Mouse (Mus musculus) heart, postnatal 4 days (tissue): ENCODE results near the gene Akr1a1. TPM values are rescaled to one million over a fixed set of nuclear protein-coding genes. Genes with fewer than 3 reads are reported as not detected.
"Not testable (repeated sequence)": the region's sequence is repeated elsewhere in the genome, so short reads cannot be mapped to it uniquely, and the experiment has no call there.

Experiments
- DNase-seq: peaks from one replicate; pipeline ENCODE4 v3.0.0; 2021
- total RNA-seq, 2 experiments: library from RNA; stranded (reverse); gene quantifications; 2 replicates each; pipeline ENCODE4 v1.2.3; 2021

The Akr1a1 gene
- 100 to 1,000 TPM; 438 to 466 TPM for total RNA-seq

- peak; percentile 92 for DNase-seq
Measured at GRCm38 (mm10) chr4:116650924-116651796, at the start of gene Akr1a1. TSS of gene Akr1a1 (minus strand) at chr4:116651680.

- no peak for DNase-seq
Measured at GRCm38 (mm10) chr4:116700964-116701363, 49.5 kb upstream of the Akr1a1 start.

- DNase-seq, result no peak
Measured at GRCm38 (mm10) chr4:116698693-116699342, 47.3 kb upstream of the Akr1a1 start.

- DNase-seq, result no peak
Measured at GRCm38 (mm10) chr4:116693785-116694184, 42.3 kb upstream of the Akr1a1 start.

- no peak for DNase-seq
Measured at GRCm38 (mm10) chr4:116692146-116692545, 40.7 kb upstream of the Akr1a1 start.

- DNase-seq, result no peak
Measured at GRCm38 (mm10) chr4:116689309-116689876, 37.9 kb upstream of the Akr1a1 start.

- DNase-seq, result no peak
Measured at GRCm38 (mm10) chr4:116687041-116687440, 35.6 kb upstream of the Akr1a1 start.

- peak; percentile 99 for DNase-seq
Measured at GRCm38 (mm10) chr4:116685402-116686061, 34.1 kb upstream of the Akr1a1 start, which contains the start of gene Prdx1. TSS of gene Prdx1 (plus strand) at chr4:116685544.

GRCm38 (mm10) chr4:116684665-116685064, 33.2 kb upstream of the Akr1a1 start:
- no peak for DNase-seq

- no peak for DNase-seq
Measured at GRCm38 (mm10) chr4:116683957-116684356, 32.5 kb upstream of the Akr1a1 start.

GRCm38 (mm10) chr4:116680521-116680920, 29.0 kb upstream of the Akr1a1 start:
- not testable (repeated sequence) for DNase-seq

- no peak for DNase-seq
Measured at GRCm38 (mm10) chr4:116679141-116679540, 27.7 kb upstream of the Akr1a1 start.

- no peak for DNase-seq
Measured at GRCm38 (mm10) chr4:116677808-116678207, 26.3 kb upstream of the Akr1a1 start.

- no peak for DNase-seq
Measured at GRCm38 (mm10) chr4:116676027-116676426, 24.5 kb upstream of the Akr1a1 start.

- not testable (repeated sequence) for DNase-seq
Measured at GRCm38 (mm10) chr4:116674761-116675160, 23.3 kb upstream of the Akr1a1 start.

- peak; percentile 29 for DNase-seq
Measured at GRCm38 (mm10) chr4:116672785-116673184, 21.3 kb upstream of the Akr1a1 start.

- no peak for DNase-seq
Measured at GRCm38 (mm10) chr4:116669291-116669690, 17.8 kb upstream of the Akr1a1 start.

GRCm38 (mm10) chr4:116668145-116668544, 16.7 kb upstream of the Akr1a1 start:
- no peak for DNase-seq

GRCm38 (mm10) chr4:116666625-116667024, 15.1 kb upstream of the Akr1a1 start:
- DNase-seq, result no peak

GRCm38 (mm10) chr4:116661998-116662397, 10.5 kb upstream of the Akr1a1 start:
- no peak for DNase-seq

GRCm38 (mm10) chr4:116660829-116661228, 9.3 kb upstream of the Akr1a1 start:
- no peak for DNase-seq

- not testable (repeated sequence) for DNase-seq
Measured at GRCm38 (mm10) chr4:116659916-116660315, 8.4 kb upstream of the Akr1a1 start.

- DNase-seq, result peak; percentile 31
Measured at GRCm38 (mm10) chr4:116659474-116659873, 8.0 kb upstream of the Akr1a1 start.
